24 mouse cellular contexts compared by ENCODE assay signal in the genomic region with DNA sequence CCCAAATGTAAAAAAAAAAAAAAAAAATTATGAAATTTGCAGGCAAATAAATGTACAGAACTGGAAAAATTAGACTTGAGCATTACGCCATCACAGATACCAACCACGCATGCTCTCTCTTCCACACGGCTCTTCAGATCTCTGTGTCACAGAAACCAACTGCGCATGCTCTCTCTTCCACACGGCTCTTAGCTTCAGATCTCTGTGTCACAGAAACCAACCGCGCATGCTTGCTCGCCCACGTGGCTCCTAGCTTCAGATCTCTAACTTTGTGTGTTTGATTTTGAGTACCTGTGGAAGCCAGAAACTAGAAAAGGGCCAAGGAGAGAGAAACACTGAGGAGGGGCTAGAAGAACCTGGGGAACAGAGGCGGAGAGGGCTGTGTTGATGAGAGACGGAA. TPM values are rescaled to one million over a fixed set of nuclear protein-coding genes. Genes with fewer than 3 reads are reported as not detected.
DNase-seq lines count a peak whose midpoint lies in the region; ATAC-seq and TF ChIP-seq lines count a peak whose summit lies in the region.
"Had no signal": no experiment of that assay in that cellular context is flagged by ENCODE, and none has a peak within 500 bp of the region (broad histone marks: within the 10 kb centered on the region; RNA-seq: fewer than 3 reads in every experiment).

No protein-coding gene starts in this region.

- H3K4me1 ChIP-seq in testis, adult 2 months (ENCODE audit: control insufficient read depth, insufficient read depth, low read length): peaks cover 3% of the 10 kb centered on the region; the same call in 1 of the 2 replicates
- peaks cover 0 to 4% of the 10 kb centered on the region in 2 experiments; a peak in 1 of 4 replicates for H3K4me1 ChIP-seq in ES-E14 (ENCODE audit: control insufficient read depth in 2 of 2, insufficient read depth in 2 of 2, low read length in 2 of 2, poor library complexity in 1 of 2)
- H3K4me1 ChIP-seq in intestine, postnatal 0 days (replicated peaks; ENCODE audit: control insufficient read depth, insufficient read depth, low read length): no peaks in the 10 kb centered on the region
- no peaks in the 10 kb centered on the region for H3K4me1 ChIP-seq in hindbrain, embryonic 12.5 days
- H3K4me1 ChIP-seq: embryonic facial prominence, embryonic 10.5 days; embryonic facial prominence, embryonic 12.5 days; forebrain, embryonic 13.5 days; forebrain, embryonic 15.5 days had no signal

- no peaks in the 10 kb centered on the region for H3K36me3 ChIP-seq in testis, adult 2 months (ENCODE audit: control insufficient read depth, insufficient read depth, low read length)
- no peaks in the 10 kb centered on the region; the same call in 1 of the 2 replicates for H3K36me3 ChIP-seq in ES-E14 (ENCODE audit: control insufficient read depth, insufficient read depth, low read length, poor library complexity, severe bottlenecking)
- peaks cover 25% of the 10 kb centered on the region; the same call in 1 of the 2 replicates for H3K36me3 ChIP-seq in intestine, postnatal 0 days (ENCODE audit: control insufficient read depth, insufficient read depth)
- H3K36me3 ChIP-seq in hindbrain, embryonic 12.5 days: peaks cover 45% of the 10 kb centered on the region

- no peaks in the 10 kb centered on the region for H3K9me3 ChIP-seq in ES-E14 (ENCODE audit: control insufficient read depth, insufficient read depth, low read depth, low read length)
- no peaks in the 10 kb centered on the region for H3K9me3 ChIP-seq in intestine, postnatal 0 days (ENCODE audit: control insufficient read depth)
- no peaks in the 10 kb centered on the region for H3K9me3 ChIP-seq in hindbrain, embryonic 12.5 days (replicated peaks)
- H3K9me3 ChIP-seq: embryonic facial prominence, embryonic 12.5 days; forebrain, embryonic 13.5 days; forebrain, embryonic 15.5 days had no signal

- no peaks in the 10 kb centered on the region for H3K27me3 ChIP-seq in testis, adult 2 months (ENCODE audit: control insufficient read depth, insufficient read depth, low read length)
- no peaks in the 10 kb centered on the region for H3K27me3 ChIP-seq in intestine, postnatal 0 days (replicated peaks; ENCODE audit: control insufficient read depth, insufficient read depth, low read length)
- H3K27me3 ChIP-seq in hindbrain, embryonic 12.5 days: no peaks in the 10 kb centered on the region
- H3K27me3 ChIP-seq: CH12.LX; embryonic facial prominence, embryonic 12.5 days; forebrain, embryonic 13.5 days; forebrain, embryonic 15.5 days had no signal

- no peak for TF ChIP-seq CTCF in testis, adult 2 months (IDR thresholded peaks at IDR 0.05; ENCODE audit: control insufficient read depth, insufficient read depth, insufficient replicate concordance, low read depth, low read length)
- TF ChIP-seq CTCF in intestine, postnatal 0 days (IDR thresholded peaks at IDR 0.05; ENCODE audit: low read depth): no peak

- H3K9ac ChIP-seq in ES-E14 (ENCODE audit: insufficient read depth, low read depth, low read length, poor library complexity, severe bottlenecking): peak overlapping the region; percentile 78; the same call in 1 of the 2 replicates
- H3K9ac ChIP-seq in intestine, postnatal 0 days (ENCODE audit: low read depth, low read length): no peak overlapping the region
- no peak overlapping the region for H3K9ac ChIP-seq in hindbrain, embryonic 12.5 days
- H3K9ac ChIP-seq: embryonic facial prominence, embryonic 12.5 days; forebrain, embryonic 13.5 days; forebrain, embryonic 15.5 days; forebrain, postnatal 0 days had no signal

- no peak for ATAC-seq in intestine, postnatal 0 days
- ATAC-seq in hindbrain, embryonic 12.5 days (ENCODE audit: low FRiP score): no peak
- ATAC-seq: CD4-positive, CD25-positive, alpha-beta regulatory T cell, adult 4 months; forebrain, embryonic 13.5 days; forebrain, embryonic 15.5 days; forebrain, postnatal 0 days had no signal

- 96% methylated on average over 11 of the region's 11 CpGs for whole genome bisulfite sequencing in intestine, postnatal 0 days
- WGBS in hindbrain, embryonic 12.5 days: 95% methylated on average over 11 of the region's 11 CpGs

- DNase-seq in testis, postnatal 10 days (ENCODE audit: low spot score): no peak
- DNase-seq in ES-E14 (ENCODE audit: low read depth, low spot score) (no peak), ZHBTc4 (ENCODE audit: low read depth, low spot score) (peak; percentile 90)
- no peak for DNase-seq in kidney, postnatal 4 days
- DNase-seq: adrenal gland, adult 2 months; adrenal gland, postnatal 10 days; adrenal gland, postnatal 25 days; B cell, adult 2 months; cerebellum, adult 11 months; cerebellum, adult 18-20 months; cerebellum, adult 8-10 months; cerebellum, adult 9-11 months; cerebellum, postnatal 14 days; cerebellum, postnatal 36 days; forebrain, postnatal 0 days had no signal

- in situ Hi-C loops in ES-E14 (cut with MboI; ENCODE audit: low sequenced_read_pairs in 2 of 2, unreplicated experiment in 2 of 2): no loop called here

- H3K4me3 ChIP-seq in testis, adult 2 months (ENCODE audit: control insufficient read depth, low read depth, low read length): peak overlapping the region; percentile 81
- peak overlapping the region; percentile 34 to 39; a peak in 2 of 4 replicates for H3K4me3 ChIP-seq in ES-E14 (ENCODE audit: insufficient read depth in 1 of 2, low read depth in 1 of 2, low read length in 2 of 2, poor library complexity in 1 of 2, severe bottlenecking in 1 of 2)
- no peak overlapping the region for H3K4me3 ChIP-seq in intestine, postnatal 0 days (ENCODE audit: low read depth, low read length)
- no peak overlapping the region for H3K4me3 ChIP-seq in hindbrain, embryonic 12.5 days
- H3K4me3 ChIP-seq: embryonic facial prominence, embryonic 10.5 days; embryonic facial prominence, embryonic 12.5 days; forebrain, embryonic 13.5 days; forebrain, embryonic 15.5 days had no signal

- peak; percentile 56 for TF ChIP-seq POLR2A in testis, adult 2 months (IDR thresholded peaks at IDR 0.05; ENCODE audit: control insufficient read depth, low read depth, low read length)

- H3K4me2 ChIP-seq in intestine, postnatal 0 days (replicated peaks; ENCODE audit: low read depth): no peak overlapping the region
- H3K4me2 ChIP-seq in hindbrain, embryonic 12.5 days (replicated peaks): no peak overlapping the region
- H3K4me2 ChIP-seq: embryonic facial prominence, embryonic 12.5 days; forebrain, embryonic 13.5 days; forebrain, embryonic 15.5 days had no signal

- H3K27ac ChIP-seq in testis, adult 2 months (ENCODE audit: control insufficient read depth, insufficient read depth, low read depth, low read length): peak overlapping the region; percentile 80
- H3K27ac ChIP-seq in ES-E14 (ENCODE audit: insufficient read depth, low read depth, low read length, poor library complexity, severe bottlenecking): peak overlapping the region; percentile 54
- H3K27ac ChIP-seq in intestine, postnatal 0 days (ENCODE audit: low read depth, low read length): no peak overlapping the region
- H3K27ac ChIP-seq in hindbrain, embryonic 12.5 days: no peak overlapping the region
- H3K27ac ChIP-seq: embryonic facial prominence, embryonic 10.5 days; embryonic facial prominence, embryonic 12.5 days; forebrain, embryonic 13.5 days; forebrain, embryonic 15.5 days had no signal

TF ChIP-seq in ES-E14, 5 proteins besides CTCF, POLR2A, EP300 and RAD21:
- TF ChIP-seq ZNF384 (IDR thresholded peaks at IDR 0.05; ENCODE audit: low read depth, low read length) (no peak), MAFK (IDR thresholded peaks at IDR 0.05; ENCODE audit: insufficient read depth, low read depth, low read length) (no peak), CHD2 (IDR thresholded peaks at IDR 0.05; ENCODE audit: low read depth, low read length) (no peak), HCFC1 (IDR thresholded peaks at IDR 0.05; ENCODE audit: borderline replicate concordance, insufficient read depth, low read length) (no peak), ZC3H11A (IDR thresholded peaks at IDR 0.05; ENCODE audit: borderline replicate concordance, low read depth, low read length) (no peak)

RNA-seq across cellular contexts. Expression of a gene that starts 46.3 kb away (rescaled TPM):
- 24.5 and 25.0 TPM in 2 replicates for polyA plus RNA-seq in testis, adult 2 months (2012; rRNA removed)
- 25.3 and 38.1 TPM in 2 replicates for total RNA-seq in ES-E14 (2012; rRNA removed)
- polyA plus RNA-seq in intestine, postnatal 0 days (2015; fragmentation: Nextera tagmentation; extraction: Ambion mirVana): 7.0 and 7.8 TPM in 2 replicates
- polyA plus RNA-seq in hindbrain, embryonic 12.5 days (2016; fragmentation: Nextera tagmentation; extraction: Ambion mirVana): 41.3 and 41.9 TPM in 2 replicates
- total RNA-seq: CH12.LX had no signal

Comparison
In these comparisons a context has a peak if more than half of its experiments do, and no peak if none do; other contexts are left out.
1. H3K27ac ChIP-seq: peak in testis, adult 2 months (single experiment) and ES-E14 (single experiment); none in intestine, postnatal 0 days (single experiment) and hindbrain, embryonic 12.5 days (single experiment).
2. H3K4me3 ChIP-seq: peak in testis, adult 2 months (single experiment) and ES-E14 (2 of 2); none in intestine, postnatal 0 days (single experiment) and hindbrain, embryonic 12.5 days (single experiment).